8 mouse cellular contexts compared by ENCODE assay signal in the genomic region with DNA sequence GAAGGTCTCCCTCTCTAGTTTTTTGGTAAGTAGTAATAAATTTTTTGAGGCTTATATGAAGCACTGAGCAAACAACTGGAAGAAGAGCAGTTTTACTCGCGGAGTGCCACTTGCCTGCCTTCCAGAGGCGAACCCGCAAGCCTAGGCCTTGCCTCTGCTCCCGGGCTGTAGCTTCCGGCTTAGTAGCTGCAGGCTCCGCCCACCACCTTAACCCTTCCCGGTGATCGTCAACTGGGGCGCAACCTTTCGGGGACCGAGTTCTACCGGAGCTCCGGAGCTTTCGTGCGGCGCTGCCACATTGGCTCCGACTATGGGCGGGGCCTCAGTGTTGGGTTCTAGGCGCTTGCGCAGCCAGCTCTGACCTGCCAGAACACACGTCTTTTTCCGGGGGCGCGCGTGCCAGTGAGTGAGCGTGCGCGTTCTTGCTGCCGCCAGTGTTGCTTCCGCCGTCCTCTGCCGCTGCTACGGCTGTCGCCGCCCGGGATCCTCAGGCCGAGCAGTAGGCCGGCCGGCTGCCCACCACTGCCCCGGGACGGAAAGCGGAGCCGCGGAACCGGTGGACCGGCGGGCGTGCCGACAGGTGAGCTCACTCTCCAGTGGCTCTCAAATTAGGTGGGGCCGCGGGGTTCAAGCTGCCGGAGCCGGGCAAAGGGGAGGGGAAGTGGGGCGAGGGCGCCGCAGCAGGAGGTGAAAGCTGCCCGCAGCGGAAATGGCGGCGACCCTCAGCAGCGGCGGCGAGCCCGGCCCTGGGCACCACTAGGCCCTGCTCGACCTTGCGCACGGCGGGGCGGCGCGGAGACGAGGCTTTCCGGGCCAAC. TPM values are rescaled to one million over a fixed set of nuclear protein-coding genes. Genes with fewer than 3 reads are reported as not detected.
DNase-seq lines count a peak whose midpoint lies in the region; ATAC-seq lines count a peak whose summit lies in the region.

TSS of gene Dnajc5 (plus strand) at position 368 of the 818 bp plus-strand sequence.

- no peaks in the 10 kb centered on the region for H3K9me3 ChIP-seq in hindbrain, embryonic 14.5 days (ENCODE audit: control insufficient read depth, low read length)

- under 1% methylated on average over 73 of the region's 74 CpGs for WGBS in hindbrain, embryonic 14.5 days

- peak within 1 kb of the TSS; percentile 97 for H3K9ac ChIP-seq in hindbrain, embryonic 14.5 days

- H3K4me3 ChIP-seq in hindbrain, embryonic 14.5 days (replicated peaks; ENCODE audit: low read length) = peak within 1 kb of the TSS; percentile 95

- H3K36me3 ChIP-seq in hindbrain, embryonic 14.5 days (replicated peaks; ENCODE audit: control insufficient read depth, insufficient read depth) = peaks cover 28% of the 10 kb centered on the region

- peak; percentile 95 for DNase-seq in R1 (ENCODE audit: low read depth, low spot score)
- peak; percentile 98 for DNase-seq in cerebellum, postnatal 25 days
- DNase-seq in frontal cortex, postnatal 25 days (ENCODE audit: low spot score in 2 of 2) = peak; percentile 88 to 97
- peak; percentile 96 for DNase-seq in hindbrain, embryonic 14.5 days (ENCODE audit: low spot score)
- DNase-seq in layer of hippocampus, postnatal 36 days = peak; percentile 97 to 98
- peak; percentile 99 for DNase-seq in lung, postnatal 36 days
- peak; percentile 98 for DNase-seq in retina, postnatal 1 day
- DNase-seq in urinary bladder, adult 18-20 months (ENCODE audit: low spot score in 2 of 2) = peak; percentile 95 to 98

- ATAC-seq in hindbrain, embryonic 14.5 days (ENCODE audit: low FRiP score) = peak; percentile 97

- H3K4me1 ChIP-seq in hindbrain, embryonic 14.5 days (replicated peaks; ENCODE audit: control insufficient read depth, insufficient read depth, low read length) = peaks cover 30% of the 10 kb centered on the region

- peak within 1 kb of the TSS; percentile 81 for H3K4me2 ChIP-seq in hindbrain, embryonic 14.5 days (replicated peaks)

- H3K27ac ChIP-seq in hindbrain, embryonic 14.5 days = peak within 1 kb of the TSS; percentile 96

- no peaks in the 10 kb centered on the region for H3K27me3 ChIP-seq in hindbrain, embryonic 14.5 days (ENCODE audit: control insufficient read depth, insufficient read depth, low read length)

RNA-seq across cellular contexts. Expression of gene Dnajc5, which starts in this region (rescaled TPM):
- 234 and 264 TPM in 2 replicates for polyA plus RNA-seq in hindbrain, embryonic 14.5 days (2014; fragmentation: Nextera tagmentation; extraction: Ambion mirVana)
- total RNA-seq in layer of hippocampus, postnatal 36 days (2021) = 100 to 1,000 TPM; 252 to 275 TPM

Comparison
In these comparisons a context has a peak if more than half of its experiments do, and no peak if none do; other contexts are left out.
1. Peak in every context shown above with its lines: DNase-seq, ATAC-seq, H3K4me3 ChIP-seq and H3K27ac ChIP-seq.